Mouse (Mus musculus): ENCODE data around the gene Pten.
"Not testable (repeated sequence)": the region's sequence is repeated elsewhere in the genome, so short reads cannot be mapped to it uniquely, and the experiment has no call there.

Pten gene

DNA sequence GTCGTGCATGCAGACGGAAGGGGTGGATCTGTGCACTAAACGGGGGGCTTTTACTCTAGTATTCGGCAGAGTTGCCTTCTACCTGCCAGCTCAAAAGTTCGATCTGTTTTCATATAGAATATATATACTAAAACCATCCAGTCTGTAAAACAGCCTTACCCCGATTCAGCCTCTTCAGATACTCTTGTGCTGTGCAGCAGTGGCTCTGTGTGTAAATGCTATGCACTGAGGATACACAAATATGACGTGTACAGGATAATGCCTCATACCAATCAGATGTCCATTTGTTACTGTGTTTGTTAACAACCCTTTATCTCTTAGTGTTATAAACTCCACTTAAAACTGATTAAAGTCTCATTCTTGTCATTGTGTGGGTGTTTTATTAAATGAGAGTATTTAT lies 65.7 kb downstream of the Pten start:
- DNase-seq = not testable (repeated sequence)

DNA sequence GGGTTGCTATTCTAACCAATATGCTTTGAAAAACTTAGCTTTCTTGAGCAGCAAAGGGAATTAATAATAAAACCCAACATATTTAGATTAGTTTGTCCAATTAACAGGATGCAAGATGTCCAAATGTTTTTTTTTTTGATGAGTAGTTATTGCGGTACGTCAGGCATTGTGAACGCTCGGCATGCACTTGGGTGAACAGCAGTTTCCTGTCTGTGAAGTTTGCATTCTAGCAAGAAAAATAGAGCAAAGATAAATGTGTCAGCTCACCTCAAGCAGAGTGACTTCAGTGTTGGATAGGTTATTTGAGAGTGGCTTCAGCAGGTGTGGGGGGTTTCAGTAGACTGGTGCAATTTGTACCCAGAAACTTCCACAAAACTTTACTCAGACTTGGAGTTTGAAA lies 69.3 kb downstream of the Pten start:
- DNase-seq = no peak

DNA sequence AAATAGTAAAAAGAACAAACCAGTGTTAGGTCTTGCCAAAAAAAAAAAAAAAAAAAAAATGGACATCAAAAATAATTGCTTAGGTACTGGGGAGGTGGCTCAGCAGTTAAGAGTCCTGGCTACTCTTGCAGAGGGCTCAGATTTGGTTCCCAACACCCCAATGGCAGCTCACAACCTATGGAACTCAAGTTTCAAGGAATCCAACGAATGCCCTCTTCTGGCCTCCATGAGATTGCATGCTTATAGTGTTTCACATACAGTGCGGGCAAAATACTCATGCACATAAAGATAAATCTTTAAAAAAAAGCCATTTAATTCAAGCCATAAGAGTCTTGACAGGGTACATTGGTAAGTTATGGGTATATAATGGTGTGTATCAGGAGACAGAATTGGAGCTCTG lies 72.6 kb downstream of the Pten start:
- DNase-seq = no peak

DNA sequence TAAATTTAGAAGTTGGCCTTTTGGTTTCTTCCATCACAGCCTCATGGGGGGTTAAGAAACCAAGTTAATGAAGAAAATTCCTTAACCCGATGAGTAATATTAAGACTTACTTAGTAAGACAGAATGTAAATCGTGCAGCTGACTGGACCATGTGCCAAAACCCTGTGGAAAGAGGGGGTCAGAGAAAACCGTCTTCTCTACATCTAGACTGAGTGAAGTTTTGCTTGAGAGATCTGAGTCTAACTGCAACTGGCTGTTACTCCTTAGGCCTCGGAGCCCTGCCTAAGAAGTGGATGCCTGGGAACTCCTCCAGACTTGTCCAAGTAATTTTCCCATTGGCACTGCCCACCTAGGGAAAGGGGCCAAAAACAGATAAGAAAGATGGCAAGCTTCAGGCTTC lies 74.0 kb downstream of the Pten start:
- no peak for DNase-seq

DNA sequence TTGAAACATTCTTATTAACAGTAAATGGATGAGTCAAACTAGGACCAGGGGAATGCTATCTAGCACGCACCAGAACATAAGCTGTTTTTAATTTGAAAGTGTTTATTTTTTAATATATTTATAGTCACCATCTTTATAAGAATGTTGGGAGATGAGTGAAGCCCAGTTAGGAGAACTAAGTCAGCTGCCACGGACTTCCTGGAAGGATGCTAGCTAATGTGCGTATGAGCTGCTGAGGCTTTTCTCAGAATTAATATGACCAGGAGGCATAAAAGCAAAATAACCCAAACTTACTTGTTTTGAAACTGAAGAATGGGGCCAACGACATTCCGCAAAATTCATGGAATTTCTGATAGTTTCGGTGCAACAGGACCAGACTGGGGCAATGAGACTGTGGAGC lies 83.2 kb downstream of the Pten start:
- DNase-seq = no peak

DNA sequence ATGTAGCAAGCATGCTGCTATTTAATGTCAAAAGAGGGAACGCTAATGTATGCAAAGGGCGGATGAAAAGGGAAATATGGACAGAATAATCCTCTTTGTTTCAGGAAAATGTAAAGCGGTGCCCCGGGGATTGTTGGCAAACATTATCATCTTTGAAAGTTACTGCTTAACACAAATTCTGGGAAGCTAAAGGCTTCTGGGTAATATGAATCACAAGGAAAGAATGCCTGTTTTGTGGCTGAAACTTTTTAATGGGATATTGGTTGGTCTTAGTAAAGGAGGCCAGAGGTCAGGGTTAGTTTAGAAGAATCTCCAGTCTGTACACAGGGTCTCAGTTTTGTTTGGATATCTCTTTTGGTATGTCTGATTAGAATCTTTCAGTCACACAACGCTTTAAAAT lies 87.2 kb downstream of the Pten start:
- DNase-seq = no peak

DNA sequence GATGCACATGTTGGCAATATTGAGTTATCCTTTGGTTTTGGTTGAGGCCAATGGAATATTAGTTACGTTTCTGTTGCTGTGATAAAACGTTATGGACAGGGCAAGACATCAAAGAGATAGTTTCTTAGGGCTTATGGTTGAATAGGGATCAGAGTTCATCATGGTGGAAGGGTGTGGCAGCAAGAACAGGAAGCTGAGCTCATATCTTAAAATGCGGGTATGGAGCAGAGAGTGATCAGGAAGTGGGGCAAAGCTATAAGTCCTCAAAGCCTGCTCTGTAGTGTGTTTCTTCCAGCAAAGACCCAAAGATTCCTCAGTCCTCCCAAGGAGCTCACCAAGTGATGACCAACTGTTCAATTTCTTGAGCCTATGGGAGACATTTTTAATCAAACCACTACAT lies 90.7 kb downstream of the Pten start:
- DNase-seq = no peak

DNA sequence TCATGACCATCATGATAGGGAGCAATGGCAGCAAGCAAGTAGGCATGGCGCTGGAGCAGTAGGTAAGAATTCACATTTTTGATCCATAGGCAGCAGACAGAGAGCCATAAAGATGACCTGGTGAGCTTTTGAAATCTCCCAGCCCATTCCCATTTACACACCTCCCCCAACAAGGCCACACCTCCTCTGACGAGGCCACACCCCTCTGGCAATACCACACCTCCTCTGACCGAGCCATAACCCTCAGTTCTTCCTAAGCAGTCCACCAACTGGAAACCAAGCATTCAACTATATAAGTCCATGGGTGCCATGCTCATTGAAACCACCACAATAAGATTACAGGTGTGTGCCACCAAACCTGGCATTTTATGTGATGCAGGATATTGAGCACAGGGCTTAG lies 95.0 kb downstream of the Pten start:
- DNase-seq = no peak

DNA sequence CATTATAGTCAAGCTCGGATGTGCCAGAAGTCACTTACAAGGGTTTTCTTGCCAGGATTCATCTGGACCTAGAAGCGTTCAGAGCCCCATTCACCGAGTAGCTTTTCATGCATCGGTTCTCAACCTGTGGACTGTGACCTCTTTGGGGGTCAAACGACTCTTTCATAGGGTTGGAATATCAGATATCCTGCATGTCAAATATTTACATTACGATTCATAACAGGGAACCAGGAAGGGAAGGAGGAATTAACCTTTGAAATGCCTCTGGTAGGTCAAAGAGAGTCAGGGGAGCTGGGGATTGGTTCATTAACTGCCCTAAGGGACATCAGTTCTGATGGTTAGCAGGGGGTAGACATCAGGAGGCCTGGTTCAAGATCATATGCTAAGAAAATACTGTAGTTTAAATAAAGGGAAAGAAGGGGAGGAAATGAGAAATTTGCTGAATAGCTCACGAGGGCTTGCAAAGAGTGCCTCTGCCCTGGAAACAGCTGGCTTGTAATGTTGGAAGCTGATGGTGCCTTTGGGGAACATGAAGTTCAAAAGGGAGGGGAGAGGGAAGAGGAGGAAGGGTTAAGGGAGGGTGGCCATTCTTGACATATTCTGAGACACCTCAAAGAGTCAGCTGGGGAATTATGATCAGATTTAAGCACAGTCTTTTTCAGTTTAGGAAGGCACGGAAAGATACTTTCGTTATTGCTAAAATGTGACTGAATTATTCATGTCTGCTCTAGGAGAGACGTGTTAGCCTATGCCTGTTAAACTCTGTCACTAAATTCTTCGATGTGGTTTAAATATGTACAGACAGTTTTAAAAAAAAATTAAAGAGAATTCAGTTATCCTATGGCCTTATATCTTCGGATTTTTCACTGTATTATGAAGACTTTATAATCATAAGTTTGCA lies 104.6 kb downstream of the Pten start:
- no peak for DNase-seq

DNA sequence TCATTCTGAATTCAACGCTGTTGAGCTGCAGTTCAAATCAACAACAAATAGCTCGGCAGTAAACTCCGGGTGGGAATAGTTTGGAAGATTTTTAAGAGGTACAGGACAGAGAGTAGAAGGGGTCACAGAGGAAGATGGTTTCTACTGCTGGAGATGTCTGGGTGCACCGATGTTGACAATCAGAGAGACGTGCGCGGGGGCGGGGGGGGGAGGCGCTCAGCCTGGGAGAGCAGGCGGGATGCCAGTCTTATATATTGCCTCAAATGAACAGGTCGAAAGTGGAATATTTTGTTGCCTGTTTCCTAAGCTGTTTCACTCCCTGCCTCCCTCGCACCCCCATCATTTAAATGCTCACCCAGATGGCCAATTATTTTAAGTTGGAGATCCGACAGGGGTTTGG lies 109.5 kb downstream of the Pten start:
- no peak for DNase-seq

DNA sequence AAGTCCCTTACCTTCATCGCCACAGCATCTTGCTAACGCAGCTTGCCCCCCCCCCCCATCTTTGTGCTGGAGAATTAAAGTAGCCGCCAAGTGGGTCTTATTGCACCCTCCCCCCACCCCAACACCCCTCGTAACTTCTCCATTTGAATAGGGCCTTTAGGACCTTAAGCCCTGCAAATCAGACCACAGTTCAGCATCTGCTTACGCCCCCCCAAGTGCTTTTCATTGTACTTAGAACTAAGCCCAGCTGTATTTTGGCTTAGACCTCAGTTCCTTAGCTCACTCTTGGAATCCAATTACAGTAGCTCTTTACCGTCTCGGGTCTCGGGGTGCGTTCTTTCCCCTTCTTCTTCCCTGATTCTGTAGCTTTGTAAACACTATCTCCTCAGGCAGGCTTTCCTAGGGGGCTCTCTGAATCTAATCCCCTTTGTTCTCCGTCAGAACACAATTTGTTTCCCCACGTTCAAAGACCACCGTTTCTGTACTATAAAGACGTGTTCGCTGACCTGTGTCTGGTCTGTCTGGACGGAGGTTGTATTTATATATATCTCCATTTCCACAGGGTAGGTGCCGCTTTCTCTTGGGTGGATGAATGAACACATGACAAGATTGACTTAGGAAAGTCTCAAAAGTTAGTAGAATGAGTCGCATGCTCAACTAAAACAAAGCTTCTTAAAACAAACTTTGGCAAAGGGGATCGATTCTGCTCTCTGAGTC lies 110.0 kb downstream of the Pten start:
- DNase-seq = no peak

DNA sequence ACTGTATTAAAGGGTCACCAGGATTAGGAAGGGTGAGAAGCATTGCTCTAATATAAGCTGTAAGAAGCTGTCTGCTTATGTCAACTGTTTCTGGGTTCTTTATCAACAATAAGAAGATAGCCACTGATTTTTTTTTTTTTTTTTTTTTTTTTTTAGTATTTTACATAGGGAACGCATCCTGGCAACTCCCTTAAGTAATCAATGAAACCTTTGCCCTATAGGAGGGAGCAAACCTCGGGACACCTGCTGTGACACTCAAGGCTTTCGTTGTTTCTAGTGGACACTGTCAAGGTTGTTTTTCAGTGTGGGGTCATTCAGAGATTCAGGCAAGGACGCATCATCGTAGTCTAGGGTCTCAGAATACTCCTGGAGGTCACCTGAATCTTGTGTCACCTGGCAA lies 111.3 kb downstream of the Pten start:
- no peak for DNase-seq

DNA sequence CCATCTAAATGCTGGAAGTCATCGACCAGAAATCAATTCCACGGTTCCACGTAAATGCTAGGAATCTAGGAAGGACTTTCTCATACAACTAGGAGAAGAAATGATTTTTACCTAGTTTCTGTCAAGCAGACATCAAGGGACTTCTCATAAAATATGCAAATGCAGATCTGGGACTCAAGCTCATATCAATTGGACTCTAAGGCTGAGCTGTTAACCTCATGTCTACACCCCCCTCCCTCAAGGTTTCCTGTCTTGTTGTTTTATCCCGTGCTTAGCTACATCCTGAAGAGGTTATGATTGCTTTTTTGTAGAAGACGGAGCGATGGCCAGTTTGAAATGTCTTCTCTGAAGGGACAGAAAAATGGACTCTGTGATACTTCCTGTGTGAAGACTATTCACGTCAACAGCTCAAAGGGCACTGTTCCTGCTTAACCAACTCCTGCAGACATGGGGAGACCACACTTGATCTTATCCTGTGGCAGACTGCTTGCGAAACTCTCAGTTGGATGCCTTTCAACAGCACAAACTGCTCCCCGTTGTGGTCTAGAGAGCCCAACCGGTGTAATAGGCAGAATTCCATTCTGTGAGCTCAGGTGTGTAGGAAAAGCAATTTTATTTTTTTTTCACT lies 111.9 kb downstream of the Pten start:
- DNase-seq = peak; percentile 36

DNA sequence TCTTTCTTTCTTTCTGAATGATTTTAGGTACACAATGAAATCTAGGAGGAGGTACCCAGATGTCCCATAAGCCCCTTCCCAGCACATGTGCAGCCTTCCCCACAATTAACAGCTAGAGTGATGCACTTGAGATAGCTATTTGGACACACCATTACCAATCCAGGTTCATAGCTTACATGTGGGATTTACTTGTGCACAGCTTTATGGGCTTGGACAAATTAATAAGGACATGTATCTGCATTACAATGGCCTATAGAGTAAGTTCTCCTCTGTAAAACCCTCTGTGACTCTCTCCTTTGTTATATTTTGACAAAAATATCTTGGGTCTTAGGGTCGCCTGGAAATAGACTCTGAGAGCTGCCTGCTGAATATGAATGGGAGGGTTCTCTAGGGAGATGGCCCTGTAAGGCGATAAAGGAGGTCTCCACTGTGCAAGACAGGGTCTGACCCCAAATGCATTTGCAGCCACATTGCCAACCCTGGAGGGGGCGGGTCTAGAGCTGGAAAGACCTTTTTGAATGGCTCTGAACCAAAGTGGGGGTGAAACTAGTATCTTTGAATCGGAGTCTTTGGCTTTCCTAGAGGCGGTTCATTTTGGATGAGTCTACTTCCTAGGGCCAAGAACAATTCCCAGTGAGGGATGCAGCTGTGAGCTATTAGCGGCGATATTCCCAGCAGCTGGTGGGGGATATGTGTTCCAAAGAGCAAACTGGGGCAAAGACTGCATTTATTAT lies 116.8 kb downstream of the Pten start:
- DNase-seq = no peak

All from lung, postnatal 10 days (tissue).